Mouse (Mus musculus): ENCODE data around the gene Taf15. TPM values are rescaled to one million over a fixed set of nuclear protein-coding genes. Genes with fewer than 3 reads are reported as not detected.

Gene Taf15
- total RNA-seq, 2 experiments from 2014 or later: 37.8 to 38.5 TPM

GRCm38 (mm10) chr11:83454548-83454947, 18.3 kb upstream of the Taf15 start:
- intact Hi-C loops (cut with DNase I): no loop called here
- peak in 1 of 2 experiments; percentile 50 for DNase-seq

GRCm38 (mm10) chr11:83455608-83456007, 17.3 kb upstream of the Taf15 start:
- intact Hi-C loops (cut with DNase I): no loop called here
- no peak for DNase-seq

GRCm38 (mm10) chr11:83457257-83457656, 15.6 kb upstream of the Taf15 start:
- DNase-seq: no peak
- intact Hi-C loops (cut with DNase I): no loop called here

GRCm38 (mm10) chr11:83457912-83458601, 14.8 kb upstream of the Taf15 start:
- intact Hi-C loops (cut with DNase I): no loop called here
- no peak for DNase-seq

GRCm38 (mm10) chr11:83461462-83462027, 11.3 kb upstream of the Taf15 start:
- no peak for DNase-seq

GRCm38 (mm10) chr11:83462711-83463244, 10.1 kb upstream of the Taf15 start, which contains the start of gene Mmp28:
Gene Mmp28 (minus strand): TSS chr11:83463071.
- peak; percentile 79 to 81 for DNase-seq
- intact Hi-C loops (cut with DNase I): no loop called here

More at GRCm38 (mm10) chr11:83461462-83462027, 11.3 kb upstream of the Taf15 start:
- intact Hi-C loops (cut with DNase I): no loop called here

GRCm38 (mm10) chr11:83465976-83466375, 6.9 kb upstream of the Taf15 start:
- peak; percentile 56 to 73 for DNase-seq
- intact Hi-C loops (cut with DNase I): no loop called here

GRCm38 (mm10) chr11:83467120-83467652, 5.7 kb upstream of the Taf15 start:
- intact Hi-C loops (cut with DNase I): no loop called here
- DNase-seq: peak; percentile 84 to 85

- DNase-seq: no peak
- intact Hi-C loops (cut with DNase I): no loop called here
Observed at GRCm38 (mm10) chr11:83468765-83469164, 4.1 kb upstream of the Taf15 start.

GRCm38 (mm10) chr11:83471766-83472165, 1.1 kb upstream of the Taf15 start:
- DNase-seq: no peak
- intact Hi-C loops (cut with DNase I): loop anchor here (1.0 kb wide), 1 partner anchor 28 kb away; no protein-coding TSS in a partner anchor

GRCm38 (mm10) chr11:83473235-83474016, 540 bp downstream of the Taf15 start:
- intact Hi-C loops (cut with DNase I): no loop called here
- no peak for DNase-seq

- intact Hi-C loops (cut with DNase I): no loop called here
- no peak for DNase-seq
Observed at GRCm38 (mm10) chr11:83491488-83491887, 18.6 kb downstream of the Taf15 start.

GRCm38 (mm10) chr11:83495571-83495970, 22.7 kb downstream of the Taf15 start:
- intact Hi-C loops (cut with DNase I): no loop called here
- no peak for DNase-seq

GRCm38 (mm10) chr11:83504308-83504707, 31.4 kb downstream of the Taf15 start:
- no peak for DNase-seq
- intact Hi-C loops (cut with DNase I): no loop called here

GRCm38 (mm10) chr11:83509521-83509920, 36.6 kb downstream of the Taf15 start:
- intact Hi-C loops (cut with DNase I): no loop called here
- no peak for DNase-seq

- DNase-seq: no peak
- intact Hi-C loops (cut with DNase I): no loop called here
Observed at GRCm38 (mm10) chr11:83517153-83517552, 44.3 kb downstream of the Taf15 start.

- intact Hi-C loops (cut with DNase I): no loop called here
- no peak for DNase-seq
Observed at GRCm38 (mm10) chr11:83518371-83518770, 45.5 kb downstream of the Taf15 start.

GRCm38 (mm10) chr11:83522075-83522474, 49.2 kb downstream of the Taf15 start, which contains the start of gene Heatr9:
Gene Heatr9 (minus strand): TSS chr11:83522175.
- intact Hi-C loops (cut with DNase I): no loop called here
- no peak for DNase-seq

- intact Hi-C loops (cut with DNase I): no loop called here
- no peak for DNase-seq
Observed at GRCm38 (mm10) chr11:83529024-83529423, 56.1 kb downstream of the Taf15 start.

GRCm38 (mm10) chr11:83530360-83530759, 57.5 kb downstream of the Taf15 start, which contains the start of gene Ccl5:
Gene Ccl5 (minus strand): TSS chr11:83530518.
- DNase-seq: no peak
- intact Hi-C loops (cut with DNase I): no loop called here

GRCm38 (mm10) chr11:83533192-83533591, 60.3 kb downstream of the Taf15 start:
- no peak for DNase-seq
- intact Hi-C loops (cut with DNase I): no loop called here
